Mouse (Mus musculus) 3T3-L1 (cell line): Measurements from ENCODE around the gene Casp9.
A peak's percentile ranks its signal among the peaks of the same experiment; 100 is the strongest.
"Not testable (repeated sequence)": the region's sequence is repeated elsewhere in the genome, so short reads cannot be mapped to it uniquely, and the experiment has no call there.

Experiments
- DNase-seq: peaks from one replicate; pipeline ENCODE4 v3.0.0-alpha.2; 2015; ENCODE audit warnings: low read depth, low spot score

Gene Casp9

GRCm38 (mm10) chr4:141793282-141794151 is at the start of gene Casp9:
Casp9 (plus strand) TSS chr4:141793612.
- peak; percentile 96 for DNase-seq

GRCm38 (mm10) chr4:141746578-141747346 is 46.6 kb upstream of the Casp9 start, which contains the start of gene Agmat:
Agmat (plus strand) TSS chr4:141746672.
- DNase-seq: no peak

DNA sequence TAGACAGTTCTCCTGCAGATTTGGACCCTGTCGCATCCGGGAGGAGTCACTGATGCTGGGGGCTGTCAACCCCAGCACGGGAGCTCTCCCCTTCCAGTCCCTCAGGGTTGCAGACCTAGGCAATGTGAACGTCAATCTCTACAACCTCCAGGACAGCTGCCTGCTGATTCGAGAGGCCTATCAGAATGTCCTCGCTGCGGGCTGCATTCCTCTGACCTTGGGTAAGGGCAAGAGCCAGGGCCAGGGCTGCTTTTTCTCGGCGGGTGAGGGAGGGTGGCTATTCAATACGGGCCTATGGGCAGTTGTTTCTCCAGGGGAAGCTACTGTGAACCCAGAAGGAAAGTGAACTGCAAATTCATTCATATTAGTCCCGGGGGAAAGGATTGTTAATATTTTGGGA is 43.9 kb upstream of the Casp9 start:
- no peak for DNase-seq

DNA sequence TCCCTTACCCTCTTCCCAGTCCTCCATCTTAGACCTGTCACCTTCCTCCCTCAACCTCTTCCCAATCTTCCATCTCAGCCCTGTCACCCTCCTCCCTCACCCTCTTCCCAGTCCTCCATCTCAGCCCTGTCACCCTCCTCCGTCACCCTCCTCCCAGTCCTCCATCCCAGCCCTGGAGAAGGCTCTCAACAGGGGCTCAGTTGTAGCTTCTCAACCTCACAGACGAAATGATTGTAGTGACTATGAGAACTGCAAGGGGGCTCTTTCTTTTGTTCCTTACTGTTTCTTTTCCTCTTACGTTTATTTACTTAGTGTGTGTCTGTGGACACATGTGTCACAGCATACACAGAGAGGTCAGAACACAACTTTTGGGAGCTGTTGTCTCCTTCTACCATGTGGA is 42.6 kb upstream of the Casp9 start:
- DNase-seq: no peak

DNA sequence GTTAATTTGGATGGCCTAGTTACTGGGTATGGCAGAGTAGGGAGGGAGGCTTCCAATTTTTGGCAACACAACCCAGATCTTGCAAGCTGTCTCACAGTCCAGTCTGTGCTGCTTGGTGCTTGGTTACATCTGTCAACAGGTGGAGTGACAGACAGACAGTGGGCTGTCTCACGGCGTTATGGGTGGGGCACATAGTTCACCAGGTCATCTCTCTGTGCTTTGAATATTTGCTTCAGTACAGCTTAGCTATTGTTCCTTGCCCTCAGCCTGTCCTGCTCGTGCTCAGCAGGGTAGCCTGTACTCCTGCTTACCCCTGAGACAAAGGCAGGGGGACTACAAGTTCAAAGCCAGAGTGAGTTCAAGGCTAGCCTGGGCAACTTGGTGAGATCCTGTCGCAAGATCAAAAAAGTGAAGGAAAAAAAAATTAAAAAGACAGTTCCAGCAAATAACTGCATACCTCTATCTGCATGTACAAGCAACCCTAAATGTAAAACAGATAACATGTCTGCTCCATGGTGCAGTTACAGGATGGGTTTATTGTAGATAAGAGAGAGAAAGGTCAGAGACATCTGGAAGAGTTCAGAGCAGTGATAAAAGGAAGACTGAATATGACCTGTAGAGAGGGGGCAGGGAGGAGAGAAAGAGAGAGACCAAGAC is 41.9 kb upstream of the Casp9 start:
- DNase-seq: no peak

- peak; percentile 19 for DNase-seq
Measured at GRCm38 (mm10) chr4:141752076-141752421, 41.4 kb upstream of the Casp9 start.

DNA sequence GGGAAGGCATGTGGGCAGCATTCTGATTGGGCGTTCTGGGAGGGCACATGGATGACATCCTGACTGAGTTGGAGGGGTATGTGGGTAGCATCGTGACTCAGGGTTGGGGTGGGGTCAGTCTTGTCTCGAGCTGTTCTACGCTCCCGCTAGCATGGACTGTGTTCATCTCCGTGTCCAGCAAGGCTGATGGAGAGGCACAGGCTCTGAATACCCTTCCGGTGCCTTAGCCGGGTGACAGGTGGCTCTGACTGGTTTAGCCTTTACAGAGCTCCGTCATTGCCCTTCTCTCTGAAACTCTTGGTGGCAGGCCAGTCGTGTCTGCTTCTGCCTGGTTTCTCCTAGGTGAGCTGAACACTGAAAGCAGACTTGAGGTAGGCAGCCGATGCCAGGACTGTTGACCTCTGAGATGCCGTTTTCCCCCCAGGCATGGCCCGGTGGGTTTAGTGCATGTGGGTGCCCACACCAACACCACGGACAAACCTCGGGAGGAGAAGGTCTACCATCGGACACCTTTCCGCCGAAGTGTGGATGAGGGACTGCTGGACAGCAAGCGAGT is 38.0 kb upstream of the Casp9 start:
- DNase-seq: no peak

DNA sequence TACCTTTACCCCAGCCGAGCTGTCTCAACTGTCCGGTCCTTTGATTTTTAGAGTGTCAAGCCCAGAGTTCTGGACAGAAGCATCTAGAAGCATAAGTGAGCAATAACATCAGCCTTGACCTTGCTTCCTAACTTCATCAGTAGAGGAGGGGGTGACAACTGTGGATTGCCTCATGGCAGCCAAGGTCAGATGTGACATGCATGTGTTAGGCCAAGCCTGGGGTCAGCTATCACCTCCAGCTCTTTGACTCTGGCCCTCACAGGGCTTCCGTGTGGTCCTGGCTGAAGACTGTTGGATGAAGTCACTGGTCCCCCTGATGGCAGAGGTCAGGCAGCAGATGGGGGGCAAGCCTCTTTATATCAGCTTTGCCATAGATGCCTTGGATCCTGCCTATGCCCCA is 36.3 kb upstream of the Casp9 start:
- DNase-seq: no peak

GRCm38 (mm10) chr4:141758874-141759542 is 34.4 kb upstream of the Casp9 start:
- no peak for DNase-seq

- no peak for DNase-seq
Measured at GRCm38 (mm10) chr4:141760942-141761341, 32.5 kb upstream of the Casp9 start.

DNA sequence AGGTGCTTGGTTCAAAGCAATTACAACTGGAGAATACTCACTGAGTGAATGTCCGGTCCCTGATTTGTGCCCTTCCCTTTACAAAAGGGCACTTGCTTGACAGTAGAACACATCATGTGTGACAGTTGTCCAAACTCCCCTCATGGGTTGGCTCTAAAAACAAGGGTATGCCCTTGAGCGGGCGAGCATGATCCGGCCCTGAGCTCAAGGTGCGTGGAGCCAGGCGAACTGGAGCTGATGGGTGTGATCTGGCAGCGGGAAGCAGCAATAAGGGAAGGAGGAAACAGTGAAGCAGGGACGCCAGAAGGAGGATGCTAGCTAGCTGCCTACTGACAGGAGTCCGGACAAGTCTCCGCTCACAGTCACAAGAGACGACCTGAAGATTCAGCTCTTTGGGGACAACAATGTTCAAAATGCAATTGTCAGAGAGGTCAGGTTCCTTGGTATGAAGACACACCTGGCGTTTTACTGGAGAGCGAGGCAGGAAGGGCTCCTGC is 31.3 kb upstream of the Casp9 start:
- no peak for DNase-seq

DNA sequence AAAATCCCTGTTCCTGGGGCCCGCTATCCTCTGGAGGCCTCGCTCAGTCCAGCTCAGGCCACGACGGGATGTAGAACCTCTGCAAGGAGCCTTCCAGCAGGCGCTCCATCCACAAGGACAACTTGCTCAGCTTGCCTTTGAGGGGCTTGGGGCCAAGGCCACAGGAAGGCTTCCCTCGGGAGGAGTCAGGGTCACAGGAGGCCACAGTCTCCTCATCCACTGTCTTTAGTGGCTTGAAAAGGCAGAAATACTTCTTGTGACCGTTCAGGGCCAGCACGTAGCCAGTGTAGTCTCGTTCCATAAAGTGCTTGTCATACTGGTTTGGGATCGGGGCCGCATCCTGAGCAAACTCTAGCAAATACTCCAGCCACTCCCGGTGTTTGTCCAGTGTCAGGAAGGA is 29.9 kb upstream of the Casp9 start:
- DNase-seq: no peak

DNA sequence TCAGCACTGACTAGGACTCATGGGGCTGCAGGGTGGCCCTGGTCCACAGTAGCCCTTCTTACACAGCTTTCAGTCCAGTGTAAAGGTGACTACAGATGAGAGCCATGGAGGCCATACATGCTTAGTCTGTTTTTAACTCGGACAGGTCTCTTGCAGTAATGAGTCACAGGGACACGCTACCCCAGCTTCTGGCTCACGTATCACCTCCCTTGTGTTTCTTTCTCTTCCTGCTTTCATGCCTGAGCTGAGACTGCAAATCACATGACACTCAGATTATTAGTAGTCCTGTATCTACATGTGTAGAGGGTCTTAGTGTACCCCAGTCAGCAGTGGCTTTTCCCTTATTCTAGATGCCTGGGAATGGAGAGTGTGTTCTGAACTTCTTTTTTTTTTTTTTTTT is 28.4 kb upstream of the Casp9 start:
- no peak for DNase-seq

DNA sequence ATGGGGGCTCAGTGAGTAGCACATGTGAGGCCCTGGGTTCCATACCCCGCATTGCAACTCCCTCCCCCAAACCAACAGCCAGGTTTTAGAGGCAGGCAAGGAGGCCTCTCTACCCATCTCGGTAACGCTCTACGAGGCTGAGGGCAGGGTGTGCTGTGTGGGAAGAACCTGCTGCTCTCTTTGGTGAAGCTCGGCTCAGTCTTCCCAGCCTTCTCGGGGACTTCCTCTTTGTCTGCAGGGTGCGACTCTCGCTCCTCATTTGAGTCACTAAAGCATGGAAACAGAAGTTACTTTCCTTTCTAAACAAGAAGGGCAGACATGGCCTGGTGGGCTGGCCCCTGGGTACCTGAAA is 27.1 kb upstream of the Casp9 start:
- DNase-seq: no peak

DNA sequence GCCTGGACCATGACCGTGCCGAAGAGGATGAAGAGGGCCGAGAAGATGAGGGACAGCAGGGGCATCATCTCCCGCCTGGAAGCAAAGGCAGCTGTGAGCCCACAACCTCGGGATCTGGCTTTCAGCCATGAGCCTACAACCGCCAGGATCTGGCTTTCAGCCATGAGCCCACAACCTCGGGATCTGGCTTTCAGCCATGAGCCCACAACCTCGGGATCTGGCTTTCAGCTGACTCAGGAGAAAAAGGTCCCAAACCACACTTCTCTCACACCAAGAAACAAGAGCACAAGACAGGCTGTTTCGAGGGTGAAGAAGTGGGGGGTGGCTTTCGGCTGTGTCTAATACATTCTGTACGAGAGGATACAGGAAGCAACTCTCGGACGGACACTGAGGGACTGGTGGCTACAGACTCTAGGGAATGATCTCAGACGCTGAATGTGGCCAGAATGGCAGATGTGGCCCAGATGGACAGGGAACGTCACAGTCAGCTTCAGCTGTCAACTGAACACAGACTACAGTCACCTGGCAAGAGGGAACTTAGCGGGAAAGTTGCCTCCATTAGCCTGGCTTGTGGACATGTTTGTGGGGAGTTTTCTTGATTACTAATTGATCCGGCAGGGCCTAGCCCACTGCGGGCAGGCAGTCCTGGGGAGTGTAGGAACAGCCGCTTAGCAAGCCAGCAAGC is 26.6 kb upstream of the Casp9 start:
- DNase-seq: no peak

DNA sequence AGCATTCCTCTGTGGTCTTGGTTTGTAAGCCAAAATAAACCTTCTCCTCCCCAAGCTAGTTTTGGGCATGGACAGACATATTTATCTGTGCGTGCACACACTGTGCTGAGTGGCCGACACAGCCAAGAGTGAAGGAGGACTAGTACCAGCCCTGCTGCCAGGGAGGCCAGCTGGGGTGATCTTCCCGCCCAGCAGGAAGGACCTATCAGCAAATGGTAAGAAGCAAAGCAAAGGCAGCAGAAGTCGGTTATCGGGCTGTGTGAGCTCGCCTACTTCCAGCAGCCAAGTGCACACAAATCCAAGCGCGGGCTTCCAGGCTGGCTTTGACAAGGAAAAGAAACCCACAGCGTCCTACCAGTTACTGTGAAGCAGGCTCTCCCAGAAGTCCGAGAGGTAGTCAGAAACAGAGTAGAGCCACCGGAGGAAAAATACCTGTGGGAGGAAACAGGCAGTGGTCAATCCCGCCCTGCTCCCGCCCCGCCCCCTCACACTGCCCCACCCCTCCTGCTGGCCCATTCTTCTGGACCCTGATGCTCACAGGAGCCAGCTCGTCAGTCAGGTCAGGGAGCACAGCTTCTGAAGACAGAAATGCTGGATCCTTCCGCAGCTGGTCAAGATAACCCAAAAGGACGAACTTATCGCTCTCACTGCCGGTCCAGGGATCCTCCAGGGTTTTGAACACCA is 25.9 kb upstream of the Casp9 start:
- DNase-seq: peak; percentile 17

- no peak for DNase-seq
Measured at GRCm38 (mm10) chr4:141769501-141770160, 23.8 kb upstream of the Casp9 start.

DNA sequence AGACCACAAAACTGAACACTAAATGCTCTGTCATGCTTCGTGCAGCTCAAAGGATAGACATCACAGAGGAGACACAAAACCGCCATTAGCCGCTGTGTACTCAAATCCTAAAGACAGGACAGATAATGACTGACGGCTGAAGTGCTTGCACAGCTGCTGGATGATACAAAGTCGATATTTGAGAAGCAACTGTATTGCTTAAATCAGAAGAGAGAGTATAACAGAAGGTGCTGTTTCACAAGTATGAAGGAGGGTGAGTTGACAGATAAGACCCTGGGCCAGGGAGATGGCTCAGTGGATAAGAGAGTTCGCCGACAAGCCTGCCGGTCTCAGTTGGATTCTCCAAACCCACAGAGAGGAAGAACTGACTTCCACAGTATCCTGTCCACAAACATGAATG is 21.6 kb upstream of the Casp9 start:
- DNase-seq: no peak

- DNase-seq: not testable (repeated sequence)
Measured at GRCm38 (mm10) chr4:141773019-141773418, 20.4 kb upstream of the Casp9 start.

DNA sequence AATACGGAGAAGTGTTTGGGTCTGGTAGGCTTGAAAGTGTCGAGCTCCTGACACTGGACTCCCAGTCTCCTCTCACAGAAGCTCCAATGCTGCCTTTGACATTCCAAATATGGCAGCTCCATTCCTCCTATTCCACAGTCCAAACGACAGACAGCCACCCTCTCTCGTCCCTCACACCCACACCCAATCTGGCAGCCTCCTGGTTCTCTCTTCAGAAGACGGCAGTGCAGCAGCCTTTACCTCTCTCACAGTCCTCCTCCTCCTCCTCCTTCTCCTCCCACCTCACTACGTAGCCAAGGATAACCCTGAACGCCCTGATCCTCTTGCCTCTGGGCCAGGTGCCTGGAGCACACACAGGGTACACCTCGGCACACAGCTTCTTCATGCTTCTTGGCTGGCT is 13.6 kb upstream of the Casp9 start:
- no peak for DNase-seq
